Mouse (Mus musculus) ES-Bruce4 (cell line): ENCODE measurements around the gene Luc7l3.

Source experiments
- CTCF ChIP-seq: IDR thresholded peaks from one replicate; pipeline ENCODE4 v1.8.1; 2011; ENCODE audit warnings: low read depth, low read length
- EP300 ChIP-seq: IDR thresholded peaks from 2 replicates; pipeline ENCODE4 v1.6.1; 2011; ENCODE audit warnings: low read depth, low read length; ENCODE audit not compliant: insufficient read depth
- POLR2A ChIP-seq: IDR thresholded peaks from one replicate; pipeline ENCODE4 v1.8.1; 2011; ENCODE audit warnings: low read length; ENCODE audit not compliant: insufficient read depth

DNA sequence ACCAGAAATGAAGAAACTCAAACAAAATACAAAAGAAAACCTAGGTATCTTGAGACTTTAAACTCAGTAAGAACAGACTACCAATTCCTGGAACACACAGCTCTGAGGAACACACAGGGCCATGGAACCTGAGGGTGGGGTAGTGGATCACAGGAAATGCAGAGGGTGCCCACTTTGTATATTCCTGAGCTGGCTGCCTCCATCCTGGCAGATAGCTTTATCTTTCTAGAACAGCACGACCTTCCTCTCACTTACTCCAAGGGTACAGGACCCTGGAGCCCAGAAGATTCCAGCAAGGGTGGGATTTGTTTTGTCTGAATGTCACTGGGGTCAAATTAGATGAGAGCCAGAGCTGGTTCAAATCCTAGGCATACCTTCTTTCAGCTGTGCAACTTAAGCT, 28.5 kb upstream of the Luc7l3 start:
- TF ChIP-seq CTCF, result no peak
- TF ChIP-seq POLR2A, result no peak
- TF ChIP-seq EP300, result no peak
